Mouse (Mus musculus): ENCODE results near the gene Cpne1.
A peak's percentile ranks its signal among the peaks of the same experiment; 100 is the strongest.

GRCm38 (mm10) chr2:156143953-156144724, 32.4 kb upstream of the Cpne1 start, which contains the start of the genes Romo1 and Nfs1:
- TF ChIP-seq CTCF (IDR thresholded peaks at IDR 0.05; ENCODE audit: low read depth) (peak; percentile 77), EP300 (IDR thresholded peaks at IDR 0.05; ENCODE audit: low read depth) (no peak)

Measured in liver, embryonic 14.5 days (tissue).